ENCODE assay signal across 9 mouse cellular contexts in the genomic region with DNA sequence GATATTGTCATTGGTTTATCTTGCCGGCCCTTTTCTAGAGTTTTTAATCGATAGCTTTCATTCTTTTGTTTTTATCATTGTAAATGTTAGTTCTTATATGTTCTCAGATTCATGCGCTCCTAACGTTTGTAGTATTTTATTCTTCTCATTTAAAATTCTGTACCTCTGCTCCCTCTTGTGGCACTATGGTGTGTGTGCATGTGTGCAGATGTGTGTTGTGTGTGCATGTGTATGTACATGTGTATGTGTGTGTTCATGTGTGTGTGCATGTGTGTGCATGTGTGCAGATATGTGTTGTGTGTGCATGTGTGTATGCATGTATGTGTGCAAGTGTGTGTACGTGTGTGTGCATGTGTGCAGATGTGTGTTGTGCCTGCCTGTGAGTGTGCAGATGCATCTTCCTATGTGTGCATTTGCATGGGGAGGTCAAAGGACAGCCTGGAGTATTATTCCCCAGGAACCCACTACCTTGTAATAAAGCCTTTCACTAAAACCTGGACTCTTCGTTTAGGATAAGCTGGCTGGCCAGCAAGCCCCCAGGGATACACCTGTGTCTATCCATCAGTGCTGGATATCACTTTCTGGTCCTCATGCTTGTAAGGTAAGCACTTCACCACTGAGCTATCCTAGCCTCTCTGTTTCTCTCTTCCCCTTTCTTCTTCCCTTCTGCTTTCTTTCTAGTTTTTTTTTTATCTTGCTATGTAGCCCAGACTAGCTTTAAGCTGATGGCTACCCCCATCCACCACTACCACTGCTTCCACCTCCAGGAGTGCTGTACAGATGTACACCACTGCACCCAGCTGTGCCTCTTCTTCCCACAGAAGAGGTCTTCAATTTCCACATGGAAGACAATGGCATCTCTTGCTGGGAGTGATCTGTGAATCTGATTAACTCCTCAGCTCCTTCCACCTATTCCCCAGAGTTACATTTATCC. TPM values are rescaled to one million over a fixed set of nuclear protein-coding genes. Genes with fewer than 3 reads are reported as not detected.
DNase-seq lines count a peak whose midpoint lies in the region; ATAC-seq and TF ChIP-seq lines count a peak whose summit lies in the region.
"Had no signal": no experiment of that assay in that cellular context is flagged by ENCODE, and none has a peak within 500 bp of the region (broad histone marks: within the 10 kb centered on the region; RNA-seq: fewer than 3 reads in every experiment).

No protein-coding gene starts in this region.

- H3K4me3 ChIP-seq in kidney, adult 2 months (ENCODE audit: insufficient read depth, low read depth, low read length), result no peak overlapping the region
- H3K4me3 ChIP-seq in midbrain, postnatal 0 days (ENCODE audit: low read depth, low read length), result no peak overlapping the region
- no peak overlapping the region for H3K4me3 ChIP-seq in midbrain, embryonic 13.5 days (replicated peaks)
- H3K4me3 ChIP-seq in stomach, postnatal 0 days (ENCODE audit: low read depth, low read length), result no peak overlapping the region
- H3K4me3 ChIP-seq: heart, embryonic 15.5 days had no signal

- H3K27me3 ChIP-seq in kidney, adult 2 months (replicated peaks; ENCODE audit: control insufficient read depth, insufficient read depth, low read length), result no peaks in the 10 kb centered on the region
- no peaks in the 10 kb centered on the region for H3K27me3 ChIP-seq in midbrain, postnatal 0 days (ENCODE audit: insufficient read depth, low read length)
- peaks cover 22% of the 10 kb centered on the region for H3K27me3 ChIP-seq in midbrain, embryonic 13.5 days
- H3K27me3 ChIP-seq in stomach, postnatal 0 days (ENCODE audit: control insufficient read depth, insufficient read depth, low read length), result no peaks in the 10 kb centered on the region
- H3K27me3 ChIP-seq: heart, embryonic 15.5 days had no signal

- no peak overlapping the region for H3K4me2 ChIP-seq in midbrain, postnatal 0 days (ENCODE audit: low read depth, low read length, poor library complexity, severe bottlenecking)
- H3K4me2 ChIP-seq in midbrain, embryonic 13.5 days (replicated peaks), result no peak overlapping the region
- H3K4me2 ChIP-seq in stomach, postnatal 0 days (replicated peaks; ENCODE audit: low read depth), result no peak overlapping the region
- H3K4me2 ChIP-seq: heart, embryonic 15.5 days had no signal

- no peak for TF ChIP-seq POLR2A in kidney, adult 2 months (IDR thresholded peaks at IDR 0.05; ENCODE audit: low read depth, low read length)

- no peak overlapping the region for H3K27ac ChIP-seq in kidney, adult 2 months (ENCODE audit: insufficient read depth, low read depth, low read length)
- H3K27ac ChIP-seq in midbrain, postnatal 0 days (ENCODE audit: low read depth, low read length), result no peak overlapping the region
- H3K27ac ChIP-seq in midbrain, embryonic 13.5 days, result no peak overlapping the region
- no peak overlapping the region for H3K27ac ChIP-seq in stomach, postnatal 0 days (replicated peaks)
- H3K27ac ChIP-seq: heart, embryonic 15.5 days had no signal

- no peak for TF ChIP-seq EP300 in stomach, postnatal 0 days (optimal IDR thresholded peaks at IDR 0.05)

- DNase-seq in kidney, adult 2 months, result peak; percentile 6
- no peak for DNase-seq in kidney, adult 18-20 months
- peak; percentile 62 for DNase-seq in midbrain, postnatal 0 days (ENCODE audit: low spot score)
- DNase-seq in R1 (ENCODE audit: low read depth, low spot score), result peak; percentile 29
- no peak for DNase-seq in stomach, postnatal 0 days (ENCODE audit: low spot score)
- no peak for DNase-seq in gastrocnemius, adult 18-20 months (ENCODE audit: low spot score)
- DNase-seq: adrenal gland, adult 2 months had no signal

- peak; percentile 35 for TF ChIP-seq CTCF in kidney, adult 2 months (conservative IDR thresholded peaks at IDR 0.05; ENCODE audit: insufficient read depth, insufficient read length, low read depth, low read length)
- peak; percentile 91 for TF ChIP-seq CTCF in midbrain, postnatal 0 days (IDR thresholded peaks at IDR 0.05)
- TF ChIP-seq CTCF in stomach, postnatal 0 days (IDR thresholded peaks at IDR 0.05; ENCODE audit: low read depth), result peak; percentile 78

- H3K36me3 ChIP-seq in kidney, adult 2 months (ENCODE audit: control insufficient read depth, insufficient read depth, low read length), result no peaks in the 10 kb centered on the region
- H3K36me3 ChIP-seq in midbrain, postnatal 0 days (ENCODE audit: insufficient read depth, low read length), result no peaks in the 10 kb centered on the region
- peaks cover 5% of the 10 kb centered on the region for H3K36me3 ChIP-seq in midbrain, embryonic 13.5 days
- no peaks in the 10 kb centered on the region for H3K36me3 ChIP-seq in stomach, postnatal 0 days (ENCODE audit: control insufficient read depth, insufficient read depth, low read length)

- no peak overlapping the region for H3K9ac ChIP-seq in midbrain, postnatal 0 days (replicated peaks; ENCODE audit: low read length, poor library complexity, severe bottlenecking)
- H3K9ac ChIP-seq in midbrain, embryonic 13.5 days (replicated peaks), result no peak overlapping the region
- no peak overlapping the region for H3K9ac ChIP-seq in stomach, postnatal 0 days (ENCODE audit: low read length)
- H3K9ac ChIP-seq: heart, embryonic 15.5 days had no signal

- H3K9me3 ChIP-seq in midbrain, postnatal 0 days (ENCODE audit: low read length), result no peaks in the 10 kb centered on the region
- no peaks in the 10 kb centered on the region for H3K9me3 ChIP-seq in midbrain, embryonic 13.5 days
- H3K9me3 ChIP-seq in stomach, postnatal 0 days (ENCODE audit: control insufficient read depth, low read length), result no peaks in the 10 kb centered on the region
- H3K9me3 ChIP-seq: heart, embryonic 15.5 days had no signal

- no peak for ATAC-seq in midbrain, postnatal 0 days (ENCODE audit: low FRiP score)
- no peak for ATAC-seq in midbrain, embryonic 13.5 days
- no peak for ATAC-seq in stomach, postnatal 0 days (ENCODE audit: low FRiP score, low TSS enrichment)

- WGBS in kidney, adult 2 months, result 68% methylated on average over 6 of the region's 6 CpGs
- WGBS in midbrain, postnatal 0 days, result 70% methylated on average over 6 of the region's 6 CpGs
- 75% methylated on average over 6 of the region's 6 CpGs for WGBS in midbrain, embryonic 13.5 days
- 68% methylated on average over 6 of the region's 6 CpGs for WGBS in stomach, postnatal 0 days

- no peaks in the 10 kb centered on the region for H3K4me1 ChIP-seq in kidney, adult 2 months (ENCODE audit: control insufficient read depth, insufficient read depth, low read length)
- peaks cover 2% of the 10 kb centered on the region; the same call in 1 of the 2 replicates for H3K4me1 ChIP-seq in midbrain, postnatal 0 days (ENCODE audit: insufficient read depth, low read length)
- H3K4me1 ChIP-seq in midbrain, embryonic 13.5 days (replicated peaks), result peaks cover 7% of the 10 kb centered on the region
- H3K4me1 ChIP-seq in stomach, postnatal 0 days (replicated peaks; ENCODE audit: control insufficient read depth, insufficient read depth), result no peaks in the 10 kb centered on the region

RNA-seq across cellular contexts. Expression of a gene that starts 2.1 kb away (rescaled TPM):
- 4.3 and 5.3 TPM in 2 replicates for polyA plus RNA-seq in kidney, adult 2 months (2012; rRNA removed)
- total RNA-seq in midbrain, postnatal 0 days (2014; rRNA removed), result 19.7 and 22.8 TPM in 2 replicates
- 20.0 and 22.5 TPM in 2 replicates for polyA plus RNA-seq in midbrain, postnatal 0 days (2015; fragmentation: Nextera tagmentation; extraction: Ambion mirVana)
- 10.1 and 11.2 TPM in 2 replicates for polyA plus RNA-seq in midbrain, embryonic 13.5 days (2015; fragmentation: Nextera tagmentation; extraction: Ambion mirVana)
- 5.2 and 6.2 TPM in 2 replicates for polyA plus RNA-seq in stomach, postnatal 0 days (2015; fragmentation: Nextera tagmentation; extraction: Ambion mirVana)
- 10 to 100 TPM; 60.7 to 62.2 TPM for total RNA-seq in gastrocnemius, adult 18-20 months (2021)

RNA-seq across cellular contexts. Expression of a gene that starts 48.3 kb away (rescaled TPM):
- polyA plus RNA-seq in kidney, adult 2 months (2012; rRNA removed), result 199 and 263 TPM in 2 replicates
- total RNA-seq in midbrain, postnatal 0 days (2014; rRNA removed), result 74.2 and 84.3 TPM in 2 replicates
- polyA plus RNA-seq in midbrain, postnatal 0 days (2015; fragmentation: Nextera tagmentation; extraction: Ambion mirVana), result 107 and 109 TPM in 2 replicates
- polyA plus RNA-seq in midbrain, embryonic 13.5 days (2015; fragmentation: Nextera tagmentation; extraction: Ambion mirVana), result 78.5 and 82.1 TPM in 2 replicates
- 68.3 and 73.8 TPM in 2 replicates for polyA plus RNA-seq in stomach, postnatal 0 days (2015; fragmentation: Nextera tagmentation; extraction: Ambion mirVana)
- 10 to 100 TPM in 1 of 2 experiments, 1 to 10 TPM in 1; 9.7 to 13.5 TPM for total RNA-seq in gastrocnemius, adult 18-20 months (2021)

Comparison
In these comparisons a context has a peak if more than half of its experiments do, and no peak if none do; other contexts are left out.
1. DNase-seq: peak in kidney, adult 2 months (single experiment), midbrain, postnatal 0 days (single experiment) and R1 (single experiment); none in kidney, adult 18-20 months (single experiment), stomach, postnatal 0 days (single experiment) and gastrocnemius, adult 18-20 months (single experiment).
2. CTCF ChIP-seq: peak in every context shown above with its lines; median percentile 91 in midbrain, postnatal 0 days; 78 in stomach, postnatal 0 days; 35 in kidney, adult 2 months.